Mouse (Mus musculus) layer of hippocampus, postnatal 14 days (tissue): Measurements from ENCODE around the gene Npw. TPM values are rescaled to one million over a fixed set of nuclear protein-coding genes. Genes with fewer than 3 reads are reported as not detected.
"Not testable (repeated sequence)": the region's sequence is repeated elsewhere in the genome, so short reads cannot be mapped to it uniquely, and the experiment has no call there.

ENCODE experiments used
- DNase-seq, 2 experiments: peaks; one replicate each; pipeline ENCODE4 v3.0.0; 2021 to 2022; ENCODE audit warnings: low spot score in 2 of 2, mixed read lengths in 1 of 2
- total RNA-seq, 2 experiments: library from RNA; stranded (reverse); gene quantifications; 2 replicates each; pipeline ENCODE4 v1.2.3; 2021

Gene Npw
- total RNA-seq, 2 experiments from 2014 or later: 3.7 to 3.9 TPM

DNA sequence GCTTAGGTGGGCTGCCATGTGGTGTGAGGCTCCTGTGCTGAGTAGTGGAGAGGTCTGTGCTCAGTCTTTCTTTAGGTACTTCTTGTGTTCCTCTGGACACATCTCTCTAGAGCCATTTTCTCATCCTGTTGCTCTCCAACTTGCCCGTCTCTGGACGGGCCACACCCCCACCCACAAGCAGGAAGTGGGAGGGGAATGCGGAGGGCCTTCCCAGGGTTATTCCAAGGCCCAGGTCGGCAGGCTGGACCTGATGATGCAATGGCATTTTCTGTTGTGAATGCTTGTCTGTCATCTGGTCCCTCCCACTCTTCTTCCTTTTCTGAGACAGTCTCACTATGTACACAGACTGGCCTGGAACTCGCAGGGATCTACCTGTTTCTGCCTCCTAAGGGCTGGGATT lies 13.9 kb upstream of the Npw start:
- no peak for DNase-seq

- no peak for DNase-seq
Observed at GRCm38 (mm10) chr17:24671346-24671745, 13.1 kb upstream of the Npw start.

- no peak for DNase-seq
Observed at GRCm38 (mm10) chr17:24670246-24670844, 12.1 kb upstream of the Npw start.

DNA sequence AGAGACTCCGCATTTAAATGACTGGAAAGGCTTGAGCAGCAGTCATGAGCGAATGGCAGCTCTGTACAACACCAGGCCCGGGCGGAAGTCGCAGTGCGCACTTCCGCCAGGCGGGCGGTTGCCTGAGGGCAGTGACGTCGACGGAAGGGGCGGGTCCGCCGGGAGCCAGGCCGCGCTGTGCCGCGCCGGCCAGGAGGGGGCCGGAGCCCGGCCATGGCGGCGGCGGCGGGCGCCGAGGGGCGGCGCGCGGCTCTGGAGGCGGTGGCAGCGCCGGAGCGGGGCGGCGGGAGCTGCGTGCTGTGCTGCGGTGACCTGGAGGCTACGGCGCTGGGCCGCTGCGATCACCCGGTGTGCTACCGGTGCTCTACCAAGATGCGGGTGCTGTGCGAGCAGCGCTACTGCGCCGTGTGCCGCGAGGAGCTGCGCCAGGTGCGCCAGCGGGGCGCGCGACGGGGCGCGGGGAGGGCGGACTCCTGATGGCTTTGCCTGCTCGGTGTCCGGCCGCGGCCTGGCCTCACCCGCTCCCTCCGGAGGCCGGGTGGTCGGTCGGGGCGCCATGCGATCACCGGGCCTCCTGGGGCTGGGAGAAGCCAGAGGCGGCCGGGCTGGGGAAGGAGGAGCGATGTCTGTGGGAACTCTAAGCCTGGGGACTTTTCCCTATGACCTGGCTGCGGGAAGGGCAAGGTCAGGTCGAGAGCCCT lies 11.4 kb upstream of the Npw start, which contains the start of gene Zfp598:
TSS of gene Zfp598 (plus strand) at position 143 of the 701 bp plus-strand sequence.
- peak; percentile 93 to 95 for DNase-seq

DNA sequence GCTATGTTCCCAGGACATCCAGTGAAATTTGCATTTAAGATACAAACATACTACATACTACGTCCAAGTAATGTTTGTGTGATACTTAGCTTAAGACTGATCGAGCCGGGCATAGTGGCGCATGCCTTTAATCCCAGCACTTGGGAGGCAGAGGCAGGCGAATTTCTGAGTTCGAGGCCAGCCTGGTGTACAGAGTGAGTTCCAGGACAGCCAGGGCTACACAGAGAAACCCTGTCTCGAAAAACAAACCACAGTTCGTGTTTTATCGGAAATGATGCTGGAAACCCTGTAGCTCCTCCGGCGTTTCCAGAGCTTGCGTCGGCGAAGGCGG lies 10.9 kb upstream of the Npw start:
- not testable (repeated sequence) for DNase-seq

DNA sequence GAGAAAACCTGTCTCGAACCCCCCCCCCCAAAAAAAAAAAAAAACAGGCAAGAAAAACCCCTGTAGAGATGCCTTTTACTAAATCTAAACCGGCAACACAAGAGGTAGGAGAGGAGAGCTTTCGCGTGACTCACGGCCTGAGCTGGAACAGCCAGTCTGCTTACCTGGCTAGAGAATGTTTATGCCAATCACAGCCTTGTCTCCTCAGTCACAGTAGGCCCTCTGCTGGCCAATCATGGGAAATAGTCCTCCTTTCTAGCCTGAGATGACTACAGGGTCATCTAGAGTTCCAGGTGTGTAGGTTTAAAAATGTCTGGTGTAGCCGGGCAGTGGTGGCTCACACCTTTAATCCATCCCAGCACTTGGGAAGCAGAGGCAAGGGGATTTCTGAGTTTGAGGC lies 9.2 kb upstream of the Npw start:
- DNase-seq: no peak

- DNase-seq: not testable (repeated sequence)
Observed at GRCm38 (mm10) chr17:24667011-24667410, 8.8 kb upstream of the Npw start.

- no peak for DNase-seq
Observed at GRCm38 (mm10) chr17:24654969-24655368, 3.3 kb downstream of the Npw start.

GRCm38 (mm10) chr17:24653967-24654710 lies 4.1 kb downstream of the Npw start:
- peak in 1 of 2 experiments; percentile 62 for DNase-seq

DNA sequence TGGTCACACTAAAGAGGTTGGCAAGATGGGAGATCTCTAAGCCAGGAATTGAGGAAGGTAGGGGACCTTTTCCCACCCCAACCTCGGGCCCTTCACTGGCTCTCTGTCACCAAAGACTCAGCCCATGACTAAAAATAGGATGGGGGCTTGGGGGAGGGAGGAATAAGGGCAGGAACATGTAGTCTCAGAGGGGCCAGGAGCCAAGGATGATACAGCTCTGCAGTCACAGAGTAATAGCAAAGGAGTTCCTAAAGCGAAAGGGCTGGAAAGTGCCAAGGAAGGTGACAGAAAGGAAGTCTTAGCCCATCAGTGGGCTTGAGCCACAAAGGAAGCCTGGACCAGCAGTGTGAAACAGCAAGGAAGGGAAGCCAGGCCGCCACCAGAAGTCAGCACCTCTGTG lies 6.4 kb downstream of the Npw start:
- no peak for DNase-seq

GRCm38 (mm10) chr17:24650766-24651165 lies 7.5 kb downstream of the Npw start:
- no peak for DNase-seq

DNA sequence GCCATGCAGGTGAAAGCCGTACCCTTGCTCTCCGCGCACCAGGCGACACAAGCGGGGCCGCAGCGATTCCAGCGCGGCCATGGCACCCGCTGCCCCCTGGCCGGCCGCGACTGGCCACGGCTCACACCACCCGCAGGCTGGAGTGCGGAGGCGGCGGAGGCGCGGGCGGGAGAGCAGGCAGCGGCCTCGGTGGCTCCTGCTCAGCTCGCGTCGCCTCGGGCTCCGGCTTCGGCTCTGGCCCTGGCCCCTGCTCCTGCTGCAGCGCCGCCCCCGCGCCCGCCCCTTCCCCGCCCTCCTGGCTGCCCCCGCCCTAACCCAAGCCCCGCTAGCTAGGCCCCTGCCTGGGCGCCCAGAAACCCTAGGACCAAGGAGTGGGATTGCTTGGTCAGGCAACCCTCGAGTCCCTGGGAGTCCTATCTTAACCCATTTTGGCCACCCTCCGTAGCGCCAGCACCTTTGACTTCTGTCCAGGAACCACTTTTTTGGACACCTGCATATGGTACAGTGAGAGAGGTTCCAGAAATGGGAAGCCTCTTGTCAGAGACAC lies 8.1 kb downstream of the Npw start, which contains the start of gene Slc9a3r2:
TSS of gene Slc9a3r2 (minus strand) at position 258 of the 547 bp plus-strand sequence.
- no peak for DNase-seq

DNA sequence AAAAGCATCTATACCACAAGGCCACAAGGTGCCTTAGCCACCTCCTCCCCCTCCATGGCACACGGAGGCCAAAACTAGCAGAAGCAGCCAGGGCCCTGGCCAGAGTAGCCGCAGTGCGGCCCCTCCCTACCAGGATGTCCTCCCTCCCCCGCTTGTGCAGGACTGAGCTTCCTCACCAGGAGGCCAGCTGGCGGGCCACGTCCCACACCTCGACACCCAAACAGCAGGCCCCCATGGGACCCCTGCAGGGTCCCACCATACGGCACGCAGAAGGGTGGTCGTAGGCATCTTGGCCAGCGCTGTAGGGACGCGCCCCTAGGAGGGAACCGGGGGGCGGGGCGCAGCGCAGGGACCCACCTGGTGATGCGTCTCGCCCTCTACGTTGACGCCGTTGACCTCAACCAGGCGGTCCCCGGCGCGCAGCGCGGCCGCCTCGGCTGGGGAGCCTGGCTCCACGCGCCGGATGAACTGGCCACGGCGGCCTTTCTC lies 8.6 kb downstream of the Npw start:
- no peak for DNase-seq

DNA sequence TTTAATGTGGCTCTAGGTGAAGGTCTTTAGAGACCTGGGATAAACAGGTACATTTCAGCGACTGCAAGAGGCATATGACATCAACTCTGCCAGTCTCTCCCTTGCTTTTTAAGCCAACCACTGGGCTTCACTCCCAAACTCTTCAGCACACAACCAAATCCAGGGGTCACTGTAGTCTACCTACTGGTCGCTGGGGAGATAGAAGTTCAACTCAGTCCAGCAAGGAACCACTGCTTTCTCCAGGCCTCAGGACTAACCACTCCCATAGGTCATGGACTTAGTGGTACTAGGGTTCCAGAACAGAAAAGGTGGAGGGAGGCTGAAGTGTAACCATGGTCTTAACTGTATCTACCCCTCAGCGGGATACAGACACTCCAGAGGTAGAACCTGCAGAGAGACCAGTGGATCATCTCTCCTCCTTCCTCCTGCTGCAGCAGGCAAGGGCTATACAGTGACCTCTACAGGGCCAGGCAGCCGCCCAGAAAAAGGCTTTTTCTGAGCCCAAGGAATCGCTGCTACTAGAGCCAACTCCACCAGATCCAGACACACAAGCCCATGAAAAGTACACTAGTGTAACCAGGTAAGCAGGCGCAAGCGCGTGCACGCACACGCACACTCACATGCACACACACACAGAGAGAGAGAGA lies 9.4 kb downstream of the Npw start:
- DNase-seq: no peak

- DNase-seq: no peak
Observed at GRCm38 (mm10) chr17:24647493-24647892, 10.8 kb downstream of the Npw start.

GRCm38 (mm10) chr17:24646381-24646780 lies 11.9 kb downstream of the Npw start:
- no peak for DNase-seq

GRCm38 (mm10) chr17:24645916-24646315 lies 12.3 kb downstream of the Npw start:
- no peak for DNase-seq

GRCm38 (mm10) chr17:24644875-24645721 lies 13.2 kb downstream of the Npw start:
- DNase-seq: no peak

DNA sequence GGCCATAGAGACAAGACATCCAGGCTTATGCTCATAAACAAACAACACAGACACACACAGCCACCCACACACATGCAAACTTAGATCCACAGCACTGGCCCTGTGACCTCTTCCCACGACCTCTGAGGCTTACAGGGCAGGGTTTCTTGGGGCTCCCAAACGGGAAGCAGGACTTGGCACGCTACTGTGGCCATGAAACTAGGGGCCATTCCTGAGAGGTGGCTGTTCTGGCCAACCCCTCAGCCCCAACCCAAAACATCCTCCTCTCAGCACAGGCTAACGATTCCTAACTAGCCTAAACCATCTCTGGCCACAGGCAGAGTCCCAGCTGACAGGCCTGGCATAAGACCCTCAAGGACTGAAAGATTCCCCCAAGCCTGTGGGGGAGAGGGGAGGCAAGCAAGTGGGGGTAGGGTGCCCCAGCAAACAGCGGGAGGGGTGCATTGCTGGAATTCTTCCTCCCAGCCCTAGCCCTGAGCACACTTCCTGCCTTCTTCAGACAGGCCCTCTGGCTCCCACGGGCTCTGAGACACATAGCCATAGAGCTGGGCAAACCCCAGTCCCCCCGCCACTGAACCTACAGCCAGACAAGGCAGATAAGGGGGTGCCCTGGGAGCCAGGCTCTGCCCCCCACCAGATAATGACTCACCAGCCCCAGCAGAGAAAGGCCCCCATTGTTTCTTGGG lies 14.1 kb downstream of the Npw start:
- no peak for DNase-seq
